Mouse (Mus musculus) erythroblast, embryonic 14.5 days (primary cell): Measurements from ENCODE around the gene Bmp2k.

Experiments
- GATA1 ChIP-seq: IDR thresholded peaks from 2 replicates; pipeline ENCODE4 v1.6.1; 2012; ENCODE audit warnings: low read length, inconsistent platforms, mixed read lengths
- TAL1 ChIP-seq: IDR thresholded peaks from 3 replicates; pipeline ENCODE4 v1.6.1; 2012; ENCODE audit warnings: low read length, inconsistent platforms, mixed read lengths

DNA sequence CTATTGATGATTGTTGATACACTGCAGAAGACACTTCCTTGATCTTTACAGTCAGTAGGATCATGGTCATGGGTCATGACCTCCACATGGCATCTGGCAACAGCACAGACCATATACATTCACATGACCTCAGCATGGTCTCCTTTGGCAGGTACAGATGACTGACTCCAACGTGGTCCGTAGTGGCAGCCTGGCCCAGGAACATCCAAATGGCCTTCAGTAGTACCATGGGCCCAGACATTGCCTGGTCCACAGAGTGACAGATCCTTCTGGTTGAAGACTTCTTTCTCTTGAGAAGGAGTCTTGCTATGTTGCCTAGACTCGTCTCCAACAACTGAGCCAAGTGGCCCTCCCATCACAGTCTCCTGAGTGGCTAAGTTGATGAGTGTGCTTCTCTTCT is 10.6 kb upstream of the Bmp2k start:
- no peak for TF ChIP-seq GATA1
- no peak for TF ChIP-seq TAL1
